Mouse (Mus musculus): Measurements from ENCODE around the gene Rprml.

Rprml gene

GRCm38 (mm10) chr11:103649301-103649982, at the start of gene Rprml:
Gene Rprml (plus strand): TSS chr11:103649570.
- no peak for DNase-seq (ENCODE audit: low read depth, low spot score)

GRCm38 (mm10) chr11:103606611-103607010, 42.8 kb upstream of the Rprml start:
- no peak for DNase-seq (ENCODE audit: low read depth, low spot score)

- DNase-seq (ENCODE audit: low read depth, low spot score) = no peak
Measured at GRCm38 (mm10) chr11:103610772-103611171, 38.6 kb upstream of the Rprml start.

- no peak for DNase-seq (ENCODE audit: low read depth, low spot score)
Measured at GRCm38 (mm10) chr11:103621040-103621439, 28.3 kb upstream of the Rprml start, which contains the start of gene Gm884. Gene Gm884 (minus strand): TSS chr11:103621140.

- no peak for DNase-seq (ENCODE audit: low read depth, low spot score)
Measured at GRCm38 (mm10) chr11:103627453-103627852, 21.9 kb upstream of the Rprml start.

- DNase-seq (ENCODE audit: low read depth, low spot score) = no peak
Measured at GRCm38 (mm10) chr11:103634806-103635205, 14.6 kb upstream of the Rprml start.

- no peak for DNase-seq (ENCODE audit: low read depth, low spot score)
Measured at GRCm38 (mm10) chr11:103635481-103635880, 13.9 kb upstream of the Rprml start.

- no peak for DNase-seq (ENCODE audit: low read depth, low spot score)
Measured at GRCm38 (mm10) chr11:103636261-103636660, 13.1 kb upstream of the Rprml start.

GRCm38 (mm10) chr11:103638790-103639189, 10.6 kb upstream of the Rprml start, which contains the start of gene Lyzl6:
Gene Lyzl6 (minus strand): TSS chr11:103638890.
- DNase-seq (ENCODE audit: low read depth, low spot score) = no peak

GRCm38 (mm10) chr11:103639407-103639946, 9.9 kb upstream of the Rprml start:
- peak; percentile 48 for DNase-seq (ENCODE audit: low read depth, low spot score)

GRCm38 (mm10) chr11:103643211-103643610, 6.2 kb upstream of the Rprml start:
- DNase-seq (ENCODE audit: low read depth, low spot score) = no peak

GRCm38 (mm10) chr11:103645731-103646130, 3.6 kb upstream of the Rprml start:
- no peak for DNase-seq (ENCODE audit: low read depth, low spot score)

- DNase-seq (ENCODE audit: low read depth, low spot score) = no peak
Measured at GRCm38 (mm10) chr11:103646301-103646700, 3.1 kb upstream of the Rprml start.

- no peak for DNase-seq (ENCODE audit: low read depth, low spot score)
Measured at GRCm38 (mm10) chr11:103647921-103648620, 1.3 kb upstream of the Rprml start.

GRCm38 (mm10) chr11:103648656-103649055, 714 bp upstream of the Rprml start:
- no peak for DNase-seq (ENCODE audit: low read depth, low spot score)

- no peak for DNase-seq (ENCODE audit: low read depth, low spot score)
Measured at GRCm38 (mm10) chr11:103649983-103650493, 668 bp downstream of the Rprml start.

GRCm38 (mm10) chr11:103651426-103651825, 2.1 kb downstream of the Rprml start:
- DNase-seq (ENCODE audit: low read depth, low spot score) = no peak

- no peak for DNase-seq (ENCODE audit: low read depth, low spot score)
Measured at GRCm38 (mm10) chr11:103653359-103653965, 4.1 kb downstream of the Rprml start.

GRCm38 (mm10) chr11:103656520-103656919, 7.2 kb downstream of the Rprml start:
- no peak for DNase-seq (ENCODE audit: low read depth, low spot score)

- DNase-seq (ENCODE audit: low read depth, low spot score) = no peak
Measured at GRCm38 (mm10) chr11:103658189-103658588, 8.8 kb downstream of the Rprml start.

- no peak for DNase-seq (ENCODE audit: low read depth, low spot score)
Measured at GRCm38 (mm10) chr11:103661863-103662262, 12.5 kb downstream of the Rprml start.

GRCm38 (mm10) chr11:103662546-103662945, 13.2 kb downstream of the Rprml start:
- DNase-seq (ENCODE audit: low read depth, low spot score) = no peak
